Mouse (Mus musculus) adrenal gland, adult 8-10 months (tissue): ENCODE measurements around the gene Mtg2. TPM values are rescaled to one million over a fixed set of nuclear protein-coding genes. Genes with fewer than 3 reads are reported as not detected.

Source experiments
- DNase-seq: peaks from one replicate; pipeline ENCODE4 v3.0.0; 2022
- total RNA-seq, 4 experiments: library from RNA; stranded (reverse); gene quantifications; 2 replicates each; pipeline ENCODE4 v1.2.4; 2022

The Mtg2 gene
- total RNA-seq, 4 experiments from 2014 or later = 17.3 to 26.1 (median 21.6) TPM

DNA sequence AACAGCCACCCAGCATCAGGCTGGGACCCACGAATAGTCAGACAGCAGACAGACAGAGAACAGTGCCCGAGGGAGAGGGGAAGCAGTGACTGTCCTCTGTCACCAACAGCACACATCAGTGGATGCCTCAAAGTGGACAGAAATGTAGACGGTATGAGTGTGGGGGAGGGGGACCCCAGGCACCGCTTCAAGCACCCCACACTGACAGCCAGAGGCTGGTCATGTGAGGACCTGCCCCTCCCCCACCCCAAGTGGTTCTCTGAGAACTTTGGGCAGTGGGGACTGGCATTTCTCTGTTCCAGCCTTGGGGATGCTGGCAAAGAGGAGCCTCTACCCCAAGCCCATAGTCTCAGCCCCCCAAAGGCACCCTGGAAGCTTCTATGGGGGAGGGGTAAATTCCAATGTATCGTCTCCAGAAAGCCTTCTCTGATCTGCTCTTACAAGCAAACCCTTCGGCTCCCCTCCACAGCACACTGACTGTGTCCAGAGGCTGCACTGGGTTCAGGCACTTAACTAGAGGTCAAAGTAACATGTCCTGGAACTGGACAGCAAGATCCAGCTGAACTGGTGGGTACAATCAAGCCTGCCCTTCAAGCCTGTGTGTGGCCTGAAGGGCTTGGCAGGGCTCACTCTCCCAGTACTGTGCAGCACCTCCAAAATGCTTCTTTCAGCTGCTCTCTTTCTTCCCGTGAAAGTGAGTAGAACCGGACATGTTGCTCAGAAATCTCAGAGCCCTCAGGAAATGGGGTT lies 35.2 kb downstream of the Mtg2 start:
- no peak for DNase-seq

GRCm38 (mm10) chr2:180107081-180107480 lies 36.7 kb downstream of the Mtg2 start:
- DNase-seq = no peak

GRCm38 (mm10) chr2:180108285-180108684 lies 37.9 kb downstream of the Mtg2 start:
- no peak for DNase-seq

- DNase-seq = no peak
Measured at GRCm38 (mm10) chr2:180113909-180114890, 43.8 kb downstream of the Mtg2 start.

- DNase-seq = no peak
Measured at GRCm38 (mm10) chr2:180115279-180115678, 44.9 kb downstream of the Mtg2 start.

DNA sequence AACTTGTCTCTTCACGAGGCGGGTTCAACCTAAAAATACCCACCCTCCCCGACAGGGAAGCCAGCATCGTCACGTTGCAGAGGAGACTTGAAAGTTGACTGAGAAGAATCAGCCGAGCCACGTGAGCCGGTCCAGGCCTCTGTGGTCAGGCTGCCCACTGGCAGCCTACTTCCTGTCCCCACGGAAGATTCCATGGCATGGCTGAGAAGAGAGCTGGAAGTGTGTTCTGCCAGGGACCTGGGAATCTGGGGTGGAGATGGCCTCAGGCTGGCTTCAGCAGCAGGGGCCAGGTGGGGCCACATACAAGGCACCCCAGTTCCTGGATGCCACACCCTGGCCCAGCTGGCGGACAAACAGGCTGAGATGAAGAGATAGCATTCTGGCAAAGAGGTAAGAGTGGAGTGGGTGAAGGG lies 45.7 kb downstream of the Mtg2 start:
- no peak for DNase-seq

GRCm38 (mm10) chr2:180116741-180117484 lies 46.5 kb downstream of the Mtg2 start:
- no peak for DNase-seq

DNA sequence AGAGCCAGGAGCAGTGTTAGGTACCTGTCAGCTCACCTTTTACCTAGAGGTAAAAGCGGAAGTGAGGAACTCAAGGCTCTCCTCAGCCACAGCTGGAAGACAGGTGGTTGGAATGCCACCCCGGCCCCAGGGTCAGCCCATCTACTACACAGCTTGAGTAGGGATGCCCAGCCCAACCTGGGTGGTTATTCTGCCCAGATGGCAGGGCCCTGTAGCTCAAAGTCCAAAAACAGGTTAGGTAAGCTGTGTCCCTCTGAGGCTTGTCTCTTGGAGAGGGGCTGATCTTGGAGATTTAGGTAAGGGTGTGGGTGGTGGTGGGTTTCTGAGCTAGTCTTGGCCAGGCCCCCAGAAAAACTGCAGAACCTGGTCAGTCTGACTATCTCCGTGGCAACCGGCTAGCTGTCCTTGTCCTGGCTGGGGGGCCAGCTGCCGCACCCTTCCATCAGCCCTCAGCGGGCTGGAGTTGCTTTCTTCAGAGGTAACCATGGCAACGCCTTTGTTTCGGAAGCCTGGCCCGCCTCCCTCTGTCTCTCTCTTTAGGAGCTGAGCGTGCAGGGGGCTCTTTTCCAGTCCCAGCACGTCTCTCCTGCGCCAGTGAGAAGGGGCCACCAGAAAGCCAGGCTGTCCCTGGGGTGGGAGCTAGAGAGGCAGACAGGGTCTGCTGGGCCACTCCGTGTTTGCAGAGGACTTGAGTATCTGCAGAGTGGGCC lies 47.3 kb downstream of the Mtg2 start:
- peak; percentile 34 for DNase-seq

GRCm38 (mm10) chr2:180118661-180119438 lies 48.5 kb downstream of the Mtg2 start, which contains the start of gene Osbpl2:
Gene Osbpl2 (plus strand): TSS chr2:180119306.
- DNase-seq = peak; percentile 100

DNA sequence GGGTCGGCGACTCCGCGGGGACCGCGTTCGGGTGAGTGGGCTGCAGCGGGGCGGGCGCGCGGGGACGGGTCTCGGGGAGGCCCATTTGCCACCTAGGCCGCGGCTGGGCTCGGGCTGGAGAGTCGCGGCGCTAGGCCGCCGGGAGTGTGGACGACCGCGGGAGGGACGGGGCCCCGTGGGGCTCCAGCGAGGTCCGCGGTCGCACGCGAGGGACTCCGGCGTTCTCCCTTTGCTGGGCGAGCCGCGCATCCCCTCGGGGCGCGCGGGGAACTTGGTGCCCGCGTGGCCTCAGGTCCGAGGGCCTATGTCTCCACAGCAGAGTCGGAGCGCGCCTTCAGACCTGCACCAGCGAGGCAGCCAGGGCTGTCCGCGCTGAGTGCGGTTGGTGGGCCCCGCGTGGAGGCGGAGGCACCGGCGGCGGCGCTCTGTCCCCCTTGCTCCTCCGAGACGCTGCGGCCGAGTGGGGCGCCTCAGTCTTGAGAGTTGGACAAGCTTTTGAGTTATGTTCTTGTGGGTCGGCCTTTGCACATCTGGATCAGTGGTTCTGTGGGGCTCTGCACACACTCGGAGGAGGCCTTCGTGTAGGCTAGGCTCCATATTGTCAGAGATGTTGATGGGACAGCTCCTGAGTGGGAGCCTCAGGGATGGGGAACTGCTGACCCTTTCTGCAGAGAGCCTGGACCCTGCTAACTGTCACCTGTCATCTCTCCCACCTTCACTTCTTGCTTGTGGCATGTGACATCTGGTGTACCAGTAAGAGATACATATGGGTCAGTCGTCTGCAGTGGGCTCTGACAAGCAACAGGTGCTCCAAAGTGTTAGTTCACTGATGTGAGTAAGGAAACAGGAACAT lies 49.3 kb downstream of the Mtg2 start:
- no peak for DNase-seq

GRCm38 (mm10) chr2:180120292-180120761 lies 49.9 kb downstream of the Mtg2 start:
- DNase-seq = no peak

DNA sequence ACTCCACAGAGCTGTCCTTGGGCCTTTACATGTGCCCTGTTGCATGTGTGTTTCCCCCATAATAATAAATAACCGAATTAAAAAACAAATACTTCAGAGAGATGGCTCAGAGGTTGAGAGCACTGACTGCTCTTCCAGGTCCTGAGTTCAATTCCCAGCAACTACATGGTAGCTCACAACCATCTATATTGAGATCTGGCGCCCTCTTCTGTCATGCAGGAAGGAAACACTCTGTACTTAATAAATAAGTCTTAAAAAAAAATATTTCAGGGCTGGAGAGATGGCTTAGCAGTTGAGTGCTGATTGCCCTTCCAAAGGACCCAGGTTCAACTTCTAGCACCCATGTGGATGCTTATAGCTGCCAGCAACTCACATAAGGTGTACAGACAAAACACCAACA lies 53.8 kb downstream of the Mtg2 start:
- no peak for DNase-seq

DNA sequence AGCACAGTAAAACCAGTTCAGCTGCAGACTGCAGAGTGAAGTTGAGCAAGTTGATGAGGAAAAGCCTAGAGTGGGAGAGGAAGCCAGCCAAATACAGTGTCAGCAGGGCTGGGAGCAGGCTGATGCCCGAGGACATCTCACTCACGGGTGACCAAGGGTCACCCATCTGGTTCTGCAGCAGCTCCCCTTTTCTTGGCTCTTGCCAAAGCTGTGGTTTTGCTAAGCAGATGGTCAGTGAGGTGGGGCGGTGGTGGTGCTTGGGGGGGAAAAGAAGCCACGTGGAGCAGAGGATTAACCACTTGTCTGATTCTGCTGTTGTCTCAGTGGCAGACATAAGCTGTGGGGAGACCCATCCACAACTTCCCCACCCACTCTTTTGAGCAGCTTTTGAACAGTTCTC lies 55.8 kb downstream of the Mtg2 start:
- DNase-seq = peak; percentile 53

- no peak for DNase-seq
Measured at GRCm38 (mm10) chr2:180127675-180128074, 57.3 kb downstream of the Mtg2 start.

DNA sequence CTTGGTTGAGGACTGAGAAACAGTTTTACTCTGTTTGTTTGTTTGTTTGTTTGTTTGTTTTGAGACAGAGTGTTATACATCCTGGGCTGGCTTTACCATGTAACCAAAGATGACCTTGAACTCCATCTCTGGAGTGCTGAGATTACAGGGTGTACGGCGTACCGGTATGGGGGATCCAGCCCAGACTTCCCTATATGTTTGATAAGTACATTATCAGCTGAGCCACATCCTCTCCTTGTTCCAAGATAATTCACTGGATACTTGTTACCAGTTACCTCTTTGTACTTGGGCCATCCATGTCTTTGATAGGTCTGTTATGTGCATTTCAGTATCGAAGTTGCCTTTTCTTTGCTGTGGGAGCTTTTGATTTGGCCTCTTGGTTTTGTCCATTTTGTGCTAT lies 62.8 kb downstream of the Mtg2 start:
- no peak for DNase-seq

GRCm38 (mm10) chr2:180133911-180134310 lies 63.5 kb downstream of the Mtg2 start:
- DNase-seq = no peak

GRCm38 (mm10) chr2:180135414-180135813 lies 65.0 kb downstream of the Mtg2 start:
- DNase-seq = no peak
